Mouse (Mus musculus) C2C12 (cell line): ENCODE measurements around the gene 2610507B11Rik.

ENCODE experiments used
- CEBPB ChIP-seq: IDR thresholded peaks from one replicate; pipeline ENCODE4 v1.6.1; 2011; ENCODE audit warnings: low read depth, mild to moderate bottlenecking, control low read depth, moderate library complexity
- CTCF ChIP-seq: IDR thresholded peaks from one replicate; pipeline ENCODE4 v1.5.1; 2011; ENCODE audit not compliant: control insufficient read depth, insufficient read depth, insufficient read length
- MYOD1 ChIP-seq: IDR thresholded peaks from one replicate; pipeline ENCODE4 v1.6.1; 2011; ENCODE audit warnings: low read depth; ENCODE audit not compliant: control insufficient read depth, insufficient read length
- MYOG ChIP-seq: IDR thresholded peaks from one replicate; pipeline ENCODE4 v1.6.1; 2011; ENCODE audit not compliant: control insufficient read depth, insufficient read length; ENCODE audit errors: extremely low read depth
- USF1 ChIP-seq: IDR thresholded peaks from one replicate; pipeline ENCODE4 v1.6.1; 2011; ENCODE audit warnings: low read depth, mild to moderate bottlenecking, control low read depth, moderate library complexity

DNA sequence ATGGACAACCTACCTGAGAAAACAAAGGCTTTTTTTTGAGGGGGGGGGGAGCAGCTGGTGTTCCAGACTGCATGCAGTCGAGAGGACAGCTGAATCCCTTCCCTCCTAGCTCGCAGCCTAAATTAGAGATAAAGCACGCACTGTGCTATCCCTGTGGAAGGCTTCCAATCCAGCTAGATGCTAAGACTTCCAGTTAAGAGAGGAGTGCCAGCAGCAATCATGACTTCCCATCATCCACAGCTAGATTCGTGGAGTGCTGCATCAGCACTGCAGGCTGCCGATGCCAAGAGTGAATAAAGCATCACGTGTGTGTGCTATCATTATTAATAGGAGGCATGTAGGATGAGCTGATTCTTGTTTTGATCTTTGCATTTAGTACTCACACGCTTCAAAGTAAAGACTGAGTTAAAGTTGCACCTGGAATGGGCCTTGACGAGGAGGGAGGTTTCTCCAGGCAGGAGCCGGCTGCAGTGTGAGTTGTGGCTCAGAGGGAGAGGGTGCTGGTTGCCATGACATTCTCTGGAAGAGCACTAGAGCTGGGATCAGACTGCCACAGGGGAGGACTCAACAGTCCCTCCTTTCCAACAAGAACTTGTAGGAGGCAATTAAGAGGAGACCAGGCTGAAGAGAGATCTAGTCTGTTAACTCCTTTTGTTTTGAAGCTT lies 21.2 kb upstream of the 2610507B11Rik start:
- TF ChIP-seq CTCF (no peak), MYOD1 (no peak), USF1 (no peak), MYOG (no peak), CEBPB (no peak)
